Mouse (Mus musculus): ENCODE results near the gene Hoxd11. TPM values are rescaled to one million over a fixed set of nuclear protein-coding genes. Genes with fewer than 3 reads are reported as not detected.

Hoxd11 gene
- not detected in 2 replicates for total RNA-seq (2017)

- ATAC-seq (ENCODE audit: extremely low read depth, insufficient number of reproducible peaks, low FRiP score, poor library complexity, severe bottlenecking), result no peak
Measured at GRCm38 (mm10) chr2:74678891-74679595, at the start of gene Hoxd11. TSS of gene Hoxd11 (plus strand) at chr2:74679557.

- no peak for ATAC-seq (ENCODE audit: extremely low read depth, insufficient number of reproducible peaks, low FRiP score, poor library complexity, severe bottlenecking)
Measured at GRCm38 (mm10) chr2:74635412-74635811, 43.9 kb upstream of the Hoxd11 start.

- ATAC-seq (ENCODE audit: extremely low read depth, insufficient number of reproducible peaks, low FRiP score, poor library complexity, severe bottlenecking), result no peak
Measured at GRCm38 (mm10) chr2:74642431-74642830, 36.9 kb upstream of the Hoxd11 start.

- no peak for ATAC-seq (ENCODE audit: extremely low read depth, insufficient number of reproducible peaks, low FRiP score, poor library complexity, severe bottlenecking)
Measured at GRCm38 (mm10) chr2:74645631-74646030, 33.7 kb upstream of the Hoxd11 start.

- no peak for ATAC-seq (ENCODE audit: extremely low read depth, insufficient number of reproducible peaks, low FRiP score, poor library complexity, severe bottlenecking)
Measured at GRCm38 (mm10) chr2:74647082-74647864, 32.1 kb upstream of the Hoxd11 start.

- no peak for ATAC-seq (ENCODE audit: extremely low read depth, insufficient number of reproducible peaks, low FRiP score, poor library complexity, severe bottlenecking)
Measured at GRCm38 (mm10) chr2:74652996-74653340, 26.4 kb upstream of the Hoxd11 start.

- no peak for ATAC-seq (ENCODE audit: extremely low read depth, insufficient number of reproducible peaks, low FRiP score, poor library complexity, severe bottlenecking)
Measured at GRCm38 (mm10) chr2:74653781-74654535, 25.4 kb upstream of the Hoxd11 start.

GRCm38 (mm10) chr2:74654743-74655419 lies 24.5 kb upstream of the Hoxd11 start:
- ATAC-seq (ENCODE audit: extremely low read depth, insufficient number of reproducible peaks, low FRiP score, poor library complexity, severe bottlenecking), result no peak

- no peak for ATAC-seq (ENCODE audit: extremely low read depth, insufficient number of reproducible peaks, low FRiP score, poor library complexity, severe bottlenecking)
Measured at GRCm38 (mm10) chr2:74655420-74655781, 24.0 kb upstream of the Hoxd11 start.

- peak; percentile 40; the same call in 1 of the 2 replicates for ATAC-seq (ENCODE audit: extremely low read depth, insufficient number of reproducible peaks, low FRiP score, poor library complexity, severe bottlenecking)
Measured at GRCm38 (mm10) chr2:74655821-74656631, 23.3 kb upstream of the Hoxd11 start.

- ATAC-seq (ENCODE audit: extremely low read depth, insufficient number of reproducible peaks, low FRiP score, poor library complexity, severe bottlenecking), result no peak
Measured at GRCm38 (mm10) chr2:74656632-74657021, 22.7 kb upstream of the Hoxd11 start.

GRCm38 (mm10) chr2:74657251-74658023 lies 21.9 kb upstream of the Hoxd11 start:
- ATAC-seq (ENCODE audit: extremely low read depth, insufficient number of reproducible peaks, low FRiP score, poor library complexity, severe bottlenecking), result 0 out of 2 replicates have a peak, but pooled peaks have one; percentile 17

GRCm38 (mm10) chr2:74658024-74658666 lies 21.2 kb upstream of the Hoxd11 start:
- ATAC-seq (ENCODE audit: extremely low read depth, insufficient number of reproducible peaks, low FRiP score, poor library complexity, severe bottlenecking), result no peak

GRCm38 (mm10) chr2:74658667-74659371 lies 20.5 kb upstream of the Hoxd11 start:
- no peak for ATAC-seq (ENCODE audit: extremely low read depth, insufficient number of reproducible peaks, low FRiP score, poor library complexity, severe bottlenecking)

- ATAC-seq (ENCODE audit: extremely low read depth, insufficient number of reproducible peaks, low FRiP score, poor library complexity, severe bottlenecking), result no peak
Measured at GRCm38 (mm10) chr2:74659507-74660005, 19.8 kb upstream of the Hoxd11 start, which contains the start of gene Evx2. TSS of gene Evx2 (minus strand) at chr2:74659557.

Data from neutrophil, adult 5-6 weeks (primary cell).